Comparison of ENCODE assay signal across 14 mouse cellular contexts in genomic region chr12:108906398-108906797, GRCm38 (mm10). TPM values are rescaled to one million over a fixed set of nuclear protein-coding genes. Genes with fewer than 3 reads are reported as not detected.
DNase-seq lines count a peak whose midpoint lies in the region; ATAC-seq and TF ChIP-seq lines count a peak whose summit lies in the region.
"Had no signal": no experiment of that assay in that cellular context is flagged by ENCODE, and none has a peak within 500 bp of the region (broad histone marks: within the 10 kb centered on the region; RNA-seq: fewer than 3 reads in every experiment).

No protein-coding gene starts in this region.

- H3K79me2 ChIP-seq in heart, adult 2 months (replicated peaks; ENCODE audit: control insufficient read depth, insufficient read depth, low read length) = no peaks in the 10 kb centered on the region

- DNase-seq in hindbrain, embryonic 10.5 days (ENCODE audit: low spot score) = no peak
- no peak for DNase-seq in midbrain, embryonic 10.5 days (ENCODE audit: low spot score)
- DNase-seq in gastrocnemius, postnatal 10 days = no peak
- DNase-seq in heart, adult 2 months = no peak
- DNase-seq: adrenal gland, postnatal 36 days; cerebellum, adult 9-11 months; heart, postnatal 4 days; thymus, postnatal 4 days had no signal

- 66% methylated on average over 12 of the region's 12 CpGs for WGBS in hindbrain, embryonic 10.5 days
- WGBS in hindbrain, embryonic 16.5 days = 36% methylated on average over 12 of the region's 12 CpGs
- WGBS in midbrain, embryonic 10.5 days = 77% methylated on average over 12 of the region's 12 CpGs
- 28% methylated on average over 12 of the region's 12 CpGs for WGBS in midbrain, embryonic 16.5 days
- 26% methylated on average over 12 of the region's 12 CpGs for WGBS in midbrain, embryonic 13.5 days
- WGBS in stomach, embryonic 16.5 days = 69% methylated on average over 12 of the region's 12 CpGs
- WGBS in heart, adult 2 months = 92% methylated on average over 12 of the region's 12 CpGs

- no peak for TF ChIP-seq POLR2A in heart, adult 2 months (IDR thresholded peaks at IDR 0.05; ENCODE audit: insufficient read depth, low read depth, low read length)

- no peak for TF ChIP-seq EP300 in heart, adult 2 months (IDR thresholded peaks at IDR 0.05; ENCODE audit: insufficient read depth, low read depth, low read length)

- peaks cover 37% of the 10 kb centered on the region for H3K4me1 ChIP-seq in hindbrain, embryonic 10.5 days (replicated peaks)
- peaks cover 37% of the 10 kb centered on the region for H3K4me1 ChIP-seq in hindbrain, embryonic 16.5 days (ENCODE audit: control insufficient read depth, insufficient read depth, low read depth, low read length)
- H3K4me1 ChIP-seq in midbrain, embryonic 10.5 days = peaks cover 41% of the 10 kb centered on the region
- peaks cover 22% of the 10 kb centered on the region for H3K4me1 ChIP-seq in midbrain, embryonic 16.5 days (ENCODE audit: control insufficient read depth, insufficient read depth, low read length)
- H3K4me1 ChIP-seq in midbrain, embryonic 13.5 days (replicated peaks) = peaks cover 75% of the 10 kb centered on the region
- H3K4me1 ChIP-seq in stomach, embryonic 16.5 days (ENCODE audit: control insufficient read depth, insufficient read depth, low read length) = peaks cover 42% of the 10 kb centered on the region
- no peaks in the 10 kb centered on the region for H3K4me1 ChIP-seq in heart, adult 2 months (ENCODE audit: control insufficient read depth, insufficient read depth, low read length)

- H3K9me3 ChIP-seq in hindbrain, embryonic 10.5 days = no peaks in the 10 kb centered on the region
- H3K9me3 ChIP-seq in hindbrain, embryonic 16.5 days (ENCODE audit: control insufficient read depth, low read length) = no peaks in the 10 kb centered on the region
- H3K9me3 ChIP-seq in midbrain, embryonic 10.5 days (replicated peaks) = no peaks in the 10 kb centered on the region
- H3K9me3 ChIP-seq in midbrain, embryonic 16.5 days (replicated peaks; ENCODE audit: control insufficient read depth, low read length, poor library complexity, severe bottlenecking) = no peaks in the 10 kb centered on the region
- H3K9me3 ChIP-seq in midbrain, embryonic 13.5 days = no peaks in the 10 kb centered on the region
- H3K9me3 ChIP-seq in stomach, embryonic 16.5 days (replicated peaks; ENCODE audit: control insufficient read depth, low read length) = no peaks in the 10 kb centered on the region
- H3K9me3 ChIP-seq: heart, embryonic 12.5 days had no signal

- H3K27ac ChIP-seq in hindbrain, embryonic 10.5 days = peak overlapping the region; percentile 73; the same call in 1 of the 2 replicates
- no peak overlapping the region for H3K27ac ChIP-seq in hindbrain, embryonic 16.5 days (ENCODE audit: low read depth, low read length)
- H3K27ac ChIP-seq in midbrain, embryonic 10.5 days (replicated peaks) = peak overlapping the region; percentile 63; the same call in 1 of the 2 replicates
- no peak overlapping the region for H3K27ac ChIP-seq in midbrain, embryonic 16.5 days (ENCODE audit: low read length)
- peak overlapping the region; percentile 81 for H3K27ac ChIP-seq in midbrain, embryonic 13.5 days
- H3K27ac ChIP-seq in stomach, embryonic 16.5 days (ENCODE audit: low read length) = peak overlapping the region; percentile 70; the same call in 1 of the 2 replicates
- no peak overlapping the region for H3K27ac ChIP-seq in heart, adult 2 months

- H3K36me3 ChIP-seq in hindbrain, embryonic 10.5 days = no peaks in the 10 kb centered on the region
- H3K36me3 ChIP-seq in hindbrain, embryonic 16.5 days (ENCODE audit: control insufficient read depth, insufficient read depth, low read length) = no peaks in the 10 kb centered on the region
- no peaks in the 10 kb centered on the region for H3K36me3 ChIP-seq in midbrain, embryonic 10.5 days
- no peaks in the 10 kb centered on the region for H3K36me3 ChIP-seq in midbrain, embryonic 16.5 days (ENCODE audit: control insufficient read depth, insufficient read depth, low read length)
- H3K36me3 ChIP-seq in midbrain, embryonic 13.5 days = no peaks in the 10 kb centered on the region
- H3K36me3 ChIP-seq in stomach, embryonic 16.5 days (ENCODE audit: control insufficient read depth, insufficient read depth, low read length) = no peaks in the 10 kb centered on the region
- no peaks in the 10 kb centered on the region for H3K36me3 ChIP-seq in heart, adult 2 months (ENCODE audit: control insufficient read depth, insufficient read depth, low read length)
- H3K36me3 ChIP-seq: heart, embryonic 12.5 days had no signal

- intact Hi-C loops in heart, adult 2 months (cut with DNase I) = loop anchor here (10.0 kb wide), 1 partner anchor 698 kb away; the partner anchor contains the start of gene Rtl1

- no peak overlapping the region for H3K9ac ChIP-seq in hindbrain, embryonic 16.5 days (ENCODE audit: low read depth, low read length)
- H3K9ac ChIP-seq in midbrain, embryonic 16.5 days (ENCODE audit: low read depth, low read length) = no peak overlapping the region
- H3K9ac ChIP-seq in midbrain, embryonic 13.5 days (replicated peaks) = no peak overlapping the region; the same call in 1 of the 2 replicates
- H3K9ac ChIP-seq in stomach, embryonic 16.5 days (ENCODE audit: low read length) = no peak overlapping the region
- no peak overlapping the region for H3K9ac ChIP-seq in heart, adult 2 months (ENCODE audit: low read depth, low read length)

- no peak for ATAC-seq in hindbrain, embryonic 16.5 days
- ATAC-seq in midbrain, embryonic 16.5 days = no peak
- peak; percentile 46; the same call in 1 of the 2 replicates for ATAC-seq in midbrain, embryonic 13.5 days
- ATAC-seq in stomach, embryonic 16.5 days (ENCODE audit: insufficient read depth, low FRiP score) = no peak
- ATAC-seq: activated CD4-positive, CD25-positive, alpha-beta regulatory T cell, adult 4 months had no signal

- H3K27me3 ChIP-seq in hindbrain, embryonic 10.5 days (ENCODE audit: insufficient read depth, poor library complexity, severe bottlenecking) = peaks cover 4% of the 10 kb centered on the region; the same call in 1 of the 2 replicates
- H3K27me3 ChIP-seq in hindbrain, embryonic 16.5 days (replicated peaks; ENCODE audit: control insufficient read depth, insufficient read depth, low read length) = no peaks in the 10 kb centered on the region
- H3K27me3 ChIP-seq in midbrain, embryonic 10.5 days (ENCODE audit: low read depth, poor library complexity, severe bottlenecking) = 0 out of 2 replicates have a peak, but pooled peaks cover 5% of the 10 kb centered on the region
- no peaks in the 10 kb centered on the region for H3K27me3 ChIP-seq in midbrain, embryonic 16.5 days (ENCODE audit: control insufficient read depth, insufficient read depth, low read depth, low read length)
- no peaks in the 10 kb centered on the region for H3K27me3 ChIP-seq in midbrain, embryonic 13.5 days
- no peaks in the 10 kb centered on the region for H3K27me3 ChIP-seq in stomach, embryonic 16.5 days (ENCODE audit: control insufficient read depth, insufficient read depth, low read length)
- no peaks in the 10 kb centered on the region for H3K27me3 ChIP-seq in heart, adult 2 months (ENCODE audit: control insufficient read depth, insufficient read depth, low read length)

- no peak for TF ChIP-seq CTCF in heart, adult 2 months (IDR thresholded peaks at IDR 0.05)

- H3K4me3 ChIP-seq in hindbrain, embryonic 10.5 days = no peak overlapping the region
- H3K4me3 ChIP-seq in hindbrain, embryonic 16.5 days (ENCODE audit: low read length) = no peak overlapping the region
- no peak overlapping the region for H3K4me3 ChIP-seq in midbrain, embryonic 10.5 days
- no peak overlapping the region for H3K4me3 ChIP-seq in midbrain, embryonic 16.5 days (ENCODE audit: low read depth, low read length)
- no peak overlapping the region for H3K4me3 ChIP-seq in midbrain, embryonic 13.5 days (replicated peaks)
- no peak overlapping the region for H3K4me3 ChIP-seq in stomach, embryonic 16.5 days (replicated peaks; ENCODE audit: low read length)
- H3K4me3 ChIP-seq in heart, adult 2 months = no peak overlapping the region
- H3K4me3 ChIP-seq: heart, embryonic 12.5 days had no signal

- no peak overlapping the region for H3K4me2 ChIP-seq in hindbrain, embryonic 16.5 days (ENCODE audit: low read length)
- H3K4me2 ChIP-seq in midbrain, embryonic 16.5 days (ENCODE audit: low read length) = no peak overlapping the region
- 0 out of 2 replicates have a peak overlapping the region, but pooled peaks have one; percentile 23 for H3K4me2 ChIP-seq in midbrain, embryonic 13.5 days (replicated peaks)
- H3K4me2 ChIP-seq in stomach, embryonic 16.5 days (ENCODE audit: low read depth, low read length) = no peak overlapping the region
- H3K4me2 ChIP-seq: heart, embryonic 12.5 days had no signal

RNA-seq across cellular contexts. Expression of gene Wars, which starts 12.4 kb away (rescaled TPM):
- polyA plus RNA-seq in hindbrain, embryonic 10.5 days (2016; fragmentation: Nextera tagmentation; extraction: Ambion mirVana) = 142 and 143 TPM in 2 replicates
- polyA plus RNA-seq in hindbrain, embryonic 16.5 days (2015; fragmentation: Nextera tagmentation; extraction: Ambion mirVana) = 108 and 115 TPM in 2 replicates
- 151 and 156 TPM in 2 replicates for polyA plus RNA-seq in midbrain, embryonic 10.5 days (2016; fragmentation: Nextera tagmentation; extraction: Ambion mirVana)
- 105 and 109 TPM in 2 replicates for polyA plus RNA-seq in midbrain, embryonic 16.5 days (2015; fragmentation: Nextera tagmentation; extraction: Ambion mirVana)
- 107 and 108 TPM in 2 replicates for polyA plus RNA-seq in midbrain, embryonic 13.5 days (2015; fragmentation: Nextera tagmentation; extraction: Ambion mirVana)
- polyA plus RNA-seq in stomach, embryonic 16.5 days (2015; fragmentation: Nextera tagmentation; extraction: Ambion mirVana) = 90.5 and 102 TPM in 2 replicates
- total RNA-seq in gastrocnemius, postnatal 10 days (2021) = 10 to 100 TPM; 24.1 to 26.8 TPM
- 10 to 100 TPM; 29.8 to 42.4 TPM for total RNA-seq in heart, adult 2 months (2021)
- polyA plus RNA-seq in heart, adult 2 months (2012; rRNA removed) = 43.6 and 60.2 TPM in 2 replicates

RNA-seq across cellular contexts. Expression of gene Wdr25, which starts 13.0 kb away (rescaled TPM):
- polyA plus RNA-seq in hindbrain, embryonic 10.5 days (2016; fragmentation: Nextera tagmentation; extraction: Ambion mirVana) = 9.0 and 10.4 TPM in 2 replicates
- 5.0 and 6.0 TPM in 2 replicates for polyA plus RNA-seq in hindbrain, embryonic 16.5 days (2015; fragmentation: Nextera tagmentation; extraction: Ambion mirVana)
- polyA plus RNA-seq in midbrain, embryonic 10.5 days (2016; fragmentation: Nextera tagmentation; extraction: Ambion mirVana) = 7.3 and 11.2 TPM in 2 replicates
- 4.9 and 6.3 TPM in 2 replicates for polyA plus RNA-seq in midbrain, embryonic 16.5 days (2015; fragmentation: Nextera tagmentation; extraction: Ambion mirVana)
- polyA plus RNA-seq in midbrain, embryonic 13.5 days (2015; fragmentation: Nextera tagmentation; extraction: Ambion mirVana) = 6.2 and 9.1 TPM in 2 replicates
- 7.3 and 7.6 TPM in 2 replicates for polyA plus RNA-seq in stomach, embryonic 16.5 days (2015; fragmentation: Nextera tagmentation; extraction: Ambion mirVana)
- total RNA-seq in gastrocnemius, postnatal 10 days (2021) = 1 to 10 TPM; 4.1 to 5.2 TPM
- 1 to 10 TPM; 3.5 to 4.9 TPM for total RNA-seq in heart, adult 2 months (2021)
- 9.5 and 14.4 TPM in 2 replicates for polyA plus RNA-seq in heart, adult 2 months (2012; rRNA removed)

Comparison
In these comparisons a context has a peak if more than half of its experiments do, and no peak if none do; other contexts are left out.
1. H3K27ac ChIP-seq: peak in hindbrain, embryonic 10.5 days (single experiment), midbrain, embryonic 10.5 days (single experiment), midbrain, embryonic 13.5 days (single experiment) and stomach, embryonic 16.5 days (single experiment); none in hindbrain, embryonic 16.5 days (single experiment), midbrain, embryonic 16.5 days (single experiment) and heart, adult 2 months (single experiment).